Comparison of ENCODE assay signal across 25 mouse cellular contexts in genomic region chr10:21868221-21868620, GRCm38 (mm10). TPM values are rescaled to one million over a fixed set of nuclear protein-coding genes. Genes with fewer than 3 reads are reported as not detected.
DNase-seq lines count a peak whose midpoint lies in the region; ATAC-seq and TF ChIP-seq lines count a peak whose summit lies in the region.
"Had no signal": no experiment of that assay in that cellular context is flagged by ENCODE, and none has a peak within 500 bp of the region (broad histone marks: within the 10 kb centered on the region; RNA-seq: fewer than 3 reads in every experiment).

No protein-coding gene starts in this region.

- ATAC-seq in cerebellum, adult (ENCODE audit: insufficient number of reproducible peaks, low FRiP score, low TSS enrichment): peak; percentile 63; the same call in 1 of the 2 replicates
- no peak for ATAC-seq in hindbrain, postnatal 0 days
- no peak for ATAC-seq in hindbrain, embryonic 11.5 days (ENCODE audit: low FRiP score)
- ATAC-seq: activated CD4-positive, CD25-positive, alpha-beta regulatory T cell, adult 4 months; forebrain, embryonic 13.5 days; forebrain, postnatal 0 days; intestine, embryonic 16.5 days had no signal

- WGBS in hindbrain, postnatal 0 days: 81% methylated on average over 2 of the region's 2 CpGs
- 85% methylated on average over 2 of the region's 2 CpGs for WGBS in hindbrain, embryonic 11.5 days

- no peak overlapping the region for H3K4me3 ChIP-seq in hindbrain, postnatal 0 days (ENCODE audit: low read length)
- H3K4me3 ChIP-seq in hindbrain, embryonic 11.5 days (ENCODE audit: low read depth, low read length): no peak overlapping the region
- H3K4me3 ChIP-seq: forebrain, embryonic 10.5 days; forebrain, embryonic 13.5 days; gastrocnemius, adult 2 months; heart, embryonic 12.5 days; heart, embryonic 15.5 days; hindbrain, embryonic 10.5 days had no signal

- DNase-seq in cerebellum, adult 8-10 months: no peak
- no peak for DNase-seq in hindbrain, postnatal 0 days (ENCODE audit: low spot score)
- DNase-seq in hindbrain, embryonic 11.5 days (ENCODE audit: low spot score): no peak
- DNase-seq in CD4-positive helper T cell, adult 2 months (ENCODE audit: low read depth, low spot score): peak; percentile 10
- peak; percentile 16 for DNase-seq in induced T-regulatory cell, adult 2 months (ENCODE audit: low read depth)
- DNase-seq in adrenal gland, postnatal 25 days: no peak
- DNase-seq in kidney, adult 18-20 months: no peak
- DNase-seq: adrenal gland, adult 8-10 months; adrenal gland, postnatal 36 days; forebrain, postnatal 0 days; gastrocnemius, adult 2 months; gastrocnemius, postnatal 25 days; heart, adult 18-20 months; heart, postnatal 10 days; heart, postnatal 36 days; kidney, adult 2 months had no signal

- 0 out of 2 replicates have a peak overlapping the region, but pooled peaks have one; percentile 8 for H3K27ac ChIP-seq in hindbrain, postnatal 0 days
- H3K27ac ChIP-seq in hindbrain, embryonic 11.5 days (ENCODE audit: low read depth, low read length): no peak overlapping the region
- H3K27ac ChIP-seq: forebrain, embryonic 10.5 days; forebrain, embryonic 13.5 days; gastrocnemius, adult 2 months; heart, embryonic 15.5 days; hindbrain, embryonic 10.5 days; hindbrain, embryonic 14.5 days had no signal

- no peak for TF ChIP-seq CTCF in hindbrain, postnatal 0 days (IDR thresholded peaks at IDR 0.05; ENCODE audit: low read depth)

- H3K9ac ChIP-seq in hindbrain, postnatal 0 days (replicated peaks; ENCODE audit: low read length): no peak overlapping the region
- H3K9ac ChIP-seq in hindbrain, embryonic 11.5 days (ENCODE audit: low read depth, low read length): no peak overlapping the region
- H3K9ac ChIP-seq: forebrain, embryonic 13.5 days; forebrain, postnatal 0 days; heart, embryonic 12.5 days; heart, embryonic 15.5 days; hindbrain, embryonic 14.5 days had no signal

- H3K9me3 ChIP-seq in hindbrain, postnatal 0 days (ENCODE audit: low read length): no peaks in the 10 kb centered on the region
- no peaks in the 10 kb centered on the region for H3K9me3 ChIP-seq in hindbrain, embryonic 11.5 days (ENCODE audit: control insufficient read depth, low read length)
- H3K9me3 ChIP-seq: forebrain, embryonic 10.5 days; forebrain, embryonic 13.5 days; heart, embryonic 12.5 days; heart, embryonic 15.5 days; hindbrain, embryonic 10.5 days had no signal

- H3K4me1 ChIP-seq in hindbrain, postnatal 0 days (ENCODE audit: insufficient read depth, low read length): no peaks in the 10 kb centered on the region
- H3K4me1 ChIP-seq in hindbrain, embryonic 11.5 days (replicated peaks; ENCODE audit: control insufficient read depth, insufficient read depth, low read length): no peaks in the 10 kb centered on the region
- H3K4me1 ChIP-seq: forebrain, embryonic 13.5 days; heart, embryonic 12.5 days; heart, embryonic 15.5 days had no signal

- no peaks in the 10 kb centered on the region for H3K36me3 ChIP-seq in hindbrain, postnatal 0 days (ENCODE audit: insufficient read depth, low read length)
- H3K36me3 ChIP-seq in hindbrain, embryonic 11.5 days (ENCODE audit: control insufficient read depth, insufficient read depth, low read length): no peaks in the 10 kb centered on the region
- H3K36me3 ChIP-seq: forebrain, embryonic 10.5 days; heart, embryonic 12.5 days; heart, embryonic 15.5 days; hindbrain, embryonic 10.5 days had no signal

- H3K4me2 ChIP-seq in hindbrain, postnatal 0 days (ENCODE audit: low read depth, low read length): no peak overlapping the region
- no peak overlapping the region for H3K4me2 ChIP-seq in hindbrain, embryonic 11.5 days (replicated peaks; ENCODE audit: low read depth, low read length)
- H3K4me2 ChIP-seq: forebrain, embryonic 13.5 days; heart, embryonic 12.5 days; heart, embryonic 15.5 days; hindbrain, embryonic 14.5 days had no signal

- H3K27me3 ChIP-seq in hindbrain, postnatal 0 days (ENCODE audit: insufficient read depth, low read length): no peaks in the 10 kb centered on the region
- H3K27me3 ChIP-seq in hindbrain, embryonic 11.5 days (ENCODE audit: control insufficient read depth, insufficient read depth, low read length): no peaks in the 10 kb centered on the region
- H3K27me3 ChIP-seq: forebrain, embryonic 13.5 days; heart, embryonic 12.5 days; heart, embryonic 15.5 days had no signal

RNA-seq across cellular contexts. Expression of gene Sgk1, which starts 13.8 kb away (rescaled TPM):
- total RNA-seq in hindbrain, postnatal 0 days (2014; rRNA removed): 71.8 and 75.1 TPM in 2 replicates
- polyA plus RNA-seq in hindbrain, postnatal 0 days (2015; fragmentation: Nextera tagmentation; extraction: Ambion mirVana): 57.1 and 57.5 TPM in 2 replicates
- 24.6 and 25.6 TPM in 2 replicates for polyA plus RNA-seq in hindbrain, embryonic 11.5 days (2014; fragmentation: Nextera tagmentation; extraction: Ambion mirVana)
- 108 and 120 TPM in 2 replicates for total RNA-seq in adrenal gland, postnatal 25 days (2021)

Comparison
In these comparisons a context has a peak if more than half of its experiments do, and no peak if none do; other contexts are left out.
1. DNase-seq: peak in CD4-positive helper T cell, adult 2 months (single experiment) and induced T-regulatory cell, adult 2 months (single experiment); none in cerebellum, adult 8-10 months (single experiment), hindbrain, postnatal 0 days (single experiment), hindbrain, embryonic 11.5 days (single experiment), adrenal gland, postnatal 25 days (single experiment) and kidney, adult 18-20 months (single experiment).